Mouse (Mus musculus): ENCODE measurements at regions not wholly inside any gene's neighbourhood (a gene's known extent, or its start where the extent isn't known, plus 50 kb on each side); places are given as distances from the start of the nearest gene placed in this dataset.

- no peak overlapping the region for H3K27ac ChIP-seq (ENCODE audit: low read length)
- H3K4me2 ChIP-seq (ENCODE audit: low read depth, low read length) = no peak overlapping the region
- H3K36me3 ChIP-seq (ENCODE audit: control insufficient read depth, insufficient read depth, low read length) = no peaks in the 10 kb centered on the region
- 80% methylated on average over 2 of the region's 2 CpGs for WGBS
- H3K4me3 ChIP-seq (ENCODE audit: low read length) = no peak overlapping the region
- no peaks in the 10 kb centered on the region for H3K9me3 ChIP-seq (ENCODE audit: control insufficient read depth, low read length)
- H3K27me3 ChIP-seq (replicated peaks; ENCODE audit: control insufficient read depth, insufficient read depth, low read length) = no peaks in the 10 kb centered on the region
- H3K4me1 ChIP-seq (ENCODE audit: control insufficient read depth, insufficient read depth, low read length) = no peaks in the 10 kb centered on the region
- no peak overlapping the region for H3K9ac ChIP-seq (ENCODE audit: low read depth, low read length)
- ATAC-seq = no peak
Observed at GRCm38 (mm10) chr3:19407591-19408090, 220.8 kb downstream of the 1700064H15Rik start.

- H3K4me1 ChIP-seq (ENCODE audit: control insufficient read depth, insufficient read depth, low read length) = no peaks in the 10 kb centered on the region
- H3K27me3 ChIP-seq (replicated peaks; ENCODE audit: control insufficient read depth, insufficient read depth, low read length) = no peaks in the 10 kb centered on the region
- H3K9me3 ChIP-seq (ENCODE audit: control insufficient read depth, low read length) = no peaks in the 10 kb centered on the region
- no peak overlapping the region for H3K27ac ChIP-seq (ENCODE audit: low read length)
- no peak overlapping the region for H3K9ac ChIP-seq (ENCODE audit: low read depth, low read length)
- ATAC-seq = no peak
- no peaks in the 10 kb centered on the region for H3K36me3 ChIP-seq (ENCODE audit: control insufficient read depth, insufficient read depth, low read length)
- WGBS = 64% methylated on average over 14 of the region's 14 CpGs
- H3K4me2 ChIP-seq (ENCODE audit: low read depth, low read length) = no peak overlapping the region
- H3K4me3 ChIP-seq (ENCODE audit: low read length) = no peak overlapping the region
Observed at GRCm38 (mm10) chr3:19406351-19407151, 221.9 kb downstream of the 1700064H15Rik start.

- Histone ChIP-seq H3K27ac (ENCODE audit: low read length) (no peak overlapping the region), H3K9ac (ENCODE audit: low read depth, low read length) (no peak overlapping the region), H3K36me3 (ENCODE audit: control insufficient read depth, insufficient read depth, low read length) (no peaks in the 10 kb centered on the region), H3K4me2 (ENCODE audit: low read depth, low read length) (no peak overlapping the region), H3K4me1 (ENCODE audit: control insufficient read depth, insufficient read depth, low read length) (no peaks in the 10 kb centered on the region), H3K27me3 (replicated peaks; ENCODE audit: control insufficient read depth, insufficient read depth, low read length) (no peaks in the 10 kb centered on the region), H3K4me3 (ENCODE audit: low read length) (no peak overlapping the region), H3K9me3 (ENCODE audit: control insufficient read depth, low read length) (no peaks in the 10 kb centered on the region)
- ATAC-seq = no peak
- WGBS = 11% methylated on average over 2 of the region's 2 CpGs
Observed at GRCm38 (mm10) chr3:19385675-19386074, 242.8 kb downstream of the 1700064H15Rik start.

GRCm38 (mm10) chr3:19368998-19369397 lies 259.5 kb downstream of the 1700064H15Rik start:
- Histone ChIP-seq H3K9ac (ENCODE audit: low read depth, low read length) (no peak overlapping the region), H3K4me2 (ENCODE audit: low read depth, low read length) (no peak overlapping the region), H3K4me3 (ENCODE audit: low read length) (no peak overlapping the region), H3K27ac (ENCODE audit: low read length) (no peak overlapping the region), H3K4me1 (ENCODE audit: control insufficient read depth, insufficient read depth, low read length) (no peaks in the 10 kb centered on the region), H3K36me3 (ENCODE audit: control insufficient read depth, insufficient read depth, low read length) (no peaks in the 10 kb centered on the region), H3K9me3 (ENCODE audit: control insufficient read depth, low read length) (no peaks in the 10 kb centered on the region), H3K27me3 (replicated peaks; ENCODE audit: control insufficient read depth, insufficient read depth, low read length) (no peaks in the 10 kb centered on the region)
- no peak for ATAC-seq
- WGBS = 81% methylated on average over 1 of the region's 1 CpGs

- WGBS = 55% methylated on average over 2 of the region's 2 CpGs
- no peaks in the 10 kb centered on the region for H3K36me3 ChIP-seq (ENCODE audit: control insufficient read depth, insufficient read depth, low read length)
- no peak overlapping the region for H3K4me2 ChIP-seq (ENCODE audit: low read depth, low read length)
- no peak overlapping the region for H3K27ac ChIP-seq (ENCODE audit: low read length)
- ATAC-seq = no peak
- H3K9me3 ChIP-seq (ENCODE audit: control insufficient read depth, low read length) = no peaks in the 10 kb centered on the region
- no peak overlapping the region for H3K9ac ChIP-seq (ENCODE audit: low read depth, low read length)
- H3K4me1 ChIP-seq (ENCODE audit: control insufficient read depth, insufficient read depth, low read length) = no peaks in the 10 kb centered on the region
- no peak overlapping the region for H3K4me3 ChIP-seq (ENCODE audit: low read length)
- no peaks in the 10 kb centered on the region for H3K27me3 ChIP-seq (replicated peaks; ENCODE audit: control insufficient read depth, insufficient read depth, low read length)
Observed at GRCm38 (mm10) chr3:19367761-19368160, 260.7 kb downstream of the 1700064H15Rik start.
